Mouse (Mus musculus) adipose tissue, adult 10 weeks (tissue): Measurements from ENCODE around the gene Defb18. TPM values are rescaled to one million over a fixed set of nuclear protein-coding genes. Genes with fewer than 3 reads are reported as not detected.

Experiments used
- polyA plus RNA-seq: library from polyadenylated mRNA; stranded (reverse); fragments of 350-450 nt; fragmentation: Illumina TruSeq; extraction: RNeasy Lipid Tissue Mini Kit (QIAGEN cat#74804); gene quantifications from one replicate; pipeline ENCODE4 v1.2.3, GENCODE M21; 2014; ENCODE audit warnings: low read depth, low replicate concordance

Gene Defb18
- 2,015 TPM for polyA plus RNA-seq

DNA sequence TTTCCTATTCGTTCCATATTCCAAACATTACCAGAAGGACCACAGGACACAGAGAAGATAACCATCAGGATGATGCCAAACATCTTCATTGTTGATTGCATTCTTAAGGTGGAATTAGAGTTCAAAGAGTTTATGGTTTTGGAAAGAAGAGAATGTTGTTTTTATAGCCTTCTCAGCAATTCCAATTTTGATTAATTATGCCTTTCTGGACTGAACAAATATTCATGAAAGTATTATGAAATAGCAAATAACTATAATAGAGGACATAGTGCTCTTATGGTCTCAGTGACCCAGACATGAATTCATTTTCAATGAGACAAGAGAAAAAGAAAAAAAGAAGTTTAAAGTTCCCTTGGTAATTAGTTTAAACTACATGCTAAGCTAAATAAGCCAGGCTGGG is at the start of gene Defb18:
TSS of gene Defb18 (minus strand) at position 101 of the 400 bp plus-strand sequence.

DNA sequence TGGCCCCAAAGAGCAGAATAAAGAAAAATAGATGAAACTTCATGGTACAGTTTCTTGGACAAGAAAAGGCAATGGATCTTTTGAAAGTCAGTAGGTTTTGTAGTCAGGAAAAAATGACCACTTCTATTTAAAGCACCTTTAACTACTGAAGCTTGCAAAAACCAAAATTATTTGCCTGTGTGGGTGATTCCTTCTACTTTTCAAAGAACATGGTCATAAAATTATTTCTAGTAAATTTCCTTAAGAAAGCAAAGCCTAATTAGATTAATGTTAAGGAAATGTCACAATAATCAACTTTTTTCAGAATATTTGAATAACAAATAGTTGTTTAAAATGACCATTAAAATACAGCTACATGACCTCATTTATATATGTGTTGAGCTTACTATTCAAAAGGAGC is 27.8 kb upstream of the Defb18 start, which contains the start of gene Defb41:
TSS of gene Defb41 (minus strand) at position 101 of the 400 bp plus-strand sequence.

Other genes with a start within 250 kb of the Defb18 start
- gene Crisp4, start 91.5 kb downstream of the Defb18 start, polyA plus RNA-seq: 217 TPM
- gene Defb41, start 27.7 kb upstream of the Defb18 start, polyA plus RNA-seq: 1,591 TPM